ENCODE assay signal across 8 mouse cellular contexts in genomic region chr4:78606461-78606830, GRCm38 (mm10).
DNase-seq lines count a peak whose midpoint lies in the region; ATAC-seq lines count a peak whose summit lies in the region.

No protein-coding gene starts in this region.

- no peak overlapping the region for H3K27ac ChIP-seq in heart, embryonic 15.5 days
- H3K27ac ChIP-seq in hindbrain, embryonic 13.5 days: no peak overlapping the region; the same call in 1 of the 2 replicates
- H3K27ac ChIP-seq in stomach, embryonic 15.5 days: no peak overlapping the region

- H3K4me3 ChIP-seq in heart, embryonic 15.5 days: peak overlapping the region; percentile 48
- H3K4me3 ChIP-seq in hindbrain, embryonic 13.5 days: peak overlapping the region; percentile 38
- H3K4me3 ChIP-seq in stomach, embryonic 15.5 days (replicated peaks): peak overlapping the region; percentile 34

- no peaks in the 10 kb centered on the region for H3K9me3 ChIP-seq in heart, embryonic 15.5 days (replicated peaks)
- H3K9me3 ChIP-seq in hindbrain, embryonic 13.5 days: no peaks in the 10 kb centered on the region
- H3K9me3 ChIP-seq in stomach, embryonic 15.5 days: no peaks in the 10 kb centered on the region

- DNase-seq in heart, postnatal 4 days: no peak
- peak; percentile 31 for DNase-seq in embryo, embryonic 10.5 days (ENCODE audit: low spot score)
- peak; percentile 31 for DNase-seq in liver
- no peak for DNase-seq in gastrocnemius, postnatal 25 days
- DNase-seq in spleen, postnatal 4 days (ENCODE audit: low spot score in 2 of 2): no peak

- H3K36me3 ChIP-seq in heart, embryonic 15.5 days: no peaks in the 10 kb centered on the region
- no peaks in the 10 kb centered on the region for H3K36me3 ChIP-seq in hindbrain, embryonic 13.5 days
- no peaks in the 10 kb centered on the region for H3K36me3 ChIP-seq in stomach, embryonic 15.5 days

- 14% methylated on average over 18 of the region's 18 CpGs for WGBS in heart, embryonic 15.5 days
- WGBS in hindbrain, embryonic 13.5 days: 13% methylated on average over 18 of the region's 18 CpGs
- WGBS in stomach, embryonic 15.5 days: 20% methylated on average over 16 of the region's 18 CpGs

- no peak overlapping the region; the same call in 1 of the 2 replicates for H3K9ac ChIP-seq in heart, embryonic 15.5 days
- H3K9ac ChIP-seq in hindbrain, embryonic 13.5 days: peak overlapping the region; percentile 51
- no peak overlapping the region for H3K9ac ChIP-seq in stomach, embryonic 15.5 days

- no peak for ATAC-seq in heart, embryonic 15.5 days (replicated peaks; ENCODE audit: insufficient number of reproducible peaks, insufficient read depth, low FRiP score, low read depth)
- peak; percentile 88 for ATAC-seq in hindbrain, embryonic 13.5 days (ENCODE audit: low FRiP score)
- peak; percentile 47; the same call in 1 of the 2 replicates for ATAC-seq in stomach, embryonic 15.5 days (ENCODE audit: insufficient read depth, low FRiP score, low read depth)

- no peaks in the 10 kb centered on the region for H3K27me3 ChIP-seq in heart, embryonic 15.5 days
- H3K27me3 ChIP-seq in hindbrain, embryonic 13.5 days: no peaks in the 10 kb centered on the region
- no peaks in the 10 kb centered on the region for H3K27me3 ChIP-seq in stomach, embryonic 15.5 days (replicated peaks)

- H3K4me1 ChIP-seq in heart, embryonic 15.5 days (replicated peaks): 0 out of 2 replicates have a peak, but pooled peaks cover 2% of the 10 kb centered on the region
- peaks cover 4% of the 10 kb centered on the region for H3K4me1 ChIP-seq in hindbrain, embryonic 13.5 days (replicated peaks)
- H3K4me1 ChIP-seq in stomach, embryonic 15.5 days: no peaks in the 10 kb centered on the region

- peak overlapping the region; percentile 72 for H3K4me2 ChIP-seq in heart, embryonic 15.5 days
- peak overlapping the region; percentile 56 for H3K4me2 ChIP-seq in hindbrain, embryonic 13.5 days
- H3K4me2 ChIP-seq in stomach, embryonic 15.5 days: peak overlapping the region; percentile 65

Comparison
In these comparisons a context has a peak if more than half of its experiments do, and no peak if none do; other contexts are left out.
1. DNase-seq: peak in embryo, embryonic 10.5 days (single experiment) and liver (single experiment); none in heart, postnatal 4 days (single experiment), gastrocnemius, postnatal 25 days (single experiment) and spleen, postnatal 4 days (0 of 2).
2. Peak in every context shown above with its lines, with median percentiles within 50 percentile points of each other: H3K4me2 ChIP-seq and H3K4me3 ChIP-seq.